Mouse (Mus musculus) G1E-ER4 (cell line): ENCODE data around the gene Gcc1. TPM values are rescaled to one million over a fixed set of nuclear protein-coding genes. Genes with fewer than 3 reads are reported as not detected.

ENCODE experiments used
- GATA1 ChIP-seq: IDR thresholded peaks from one replicate; pipeline ENCODE4 v1.8.0; 2012; ENCODE audit warnings: low read length, inconsistent platforms
- polyA plus RNA-seq: library from polyadenylated mRNA; stranded (reverse); fragments of >175 nt; gene quantifications from 2 replicates; pipeline ENCODE4 v1.2.3, GENCODE M21; 2012

The Gcc1 gene
- polyA plus RNA-seq, 1 experiment, result 6.8 TPM

DNA sequence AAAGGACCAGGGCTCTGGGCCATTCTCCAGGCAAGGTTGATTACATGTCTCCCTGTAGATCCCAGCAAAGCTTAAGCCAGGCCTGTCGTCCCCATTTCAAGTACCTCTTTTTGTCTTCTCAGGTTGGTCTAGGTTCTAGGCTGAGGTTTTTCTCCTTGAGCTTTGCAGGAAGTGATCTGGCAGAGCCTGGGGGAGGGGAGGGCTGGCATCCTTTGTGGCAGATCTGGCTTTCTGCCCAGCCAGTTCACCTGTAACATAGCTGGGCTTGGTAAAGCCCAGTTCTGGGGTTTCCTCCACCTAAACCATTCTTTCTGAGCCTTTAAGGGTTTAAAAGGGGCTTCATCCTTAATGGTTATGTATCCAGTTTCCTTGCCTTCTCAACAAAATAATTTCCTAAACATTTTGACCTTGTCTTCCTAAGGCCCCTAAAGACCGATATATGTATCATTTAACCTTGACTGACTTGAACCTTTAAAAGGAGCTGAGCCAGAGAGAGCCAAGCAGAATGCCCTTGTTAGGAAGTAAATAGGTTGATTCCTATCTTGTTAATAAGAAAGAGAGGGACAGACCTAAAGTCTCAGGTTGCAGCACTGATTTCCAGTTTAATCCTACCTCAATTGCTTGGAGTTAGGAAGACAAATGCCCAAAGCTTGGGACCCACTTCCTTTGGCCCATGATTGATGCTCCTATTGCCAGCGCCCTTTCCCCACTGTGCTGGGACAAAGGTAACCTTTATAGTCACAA is 922 bp downstream of the Gcc1 start, which contains the start of gene Fscn3:
Fscn3 (plus strand) TSS at position 694 of the 744 bp plus-strand sequence.
- no peak for TF ChIP-seq GATA1

GRCm38 (mm10) chr6:28425019-28425418 is 3.2 kb downstream of the Gcc1 start:
- no peak for TF ChIP-seq GATA1

DNA sequence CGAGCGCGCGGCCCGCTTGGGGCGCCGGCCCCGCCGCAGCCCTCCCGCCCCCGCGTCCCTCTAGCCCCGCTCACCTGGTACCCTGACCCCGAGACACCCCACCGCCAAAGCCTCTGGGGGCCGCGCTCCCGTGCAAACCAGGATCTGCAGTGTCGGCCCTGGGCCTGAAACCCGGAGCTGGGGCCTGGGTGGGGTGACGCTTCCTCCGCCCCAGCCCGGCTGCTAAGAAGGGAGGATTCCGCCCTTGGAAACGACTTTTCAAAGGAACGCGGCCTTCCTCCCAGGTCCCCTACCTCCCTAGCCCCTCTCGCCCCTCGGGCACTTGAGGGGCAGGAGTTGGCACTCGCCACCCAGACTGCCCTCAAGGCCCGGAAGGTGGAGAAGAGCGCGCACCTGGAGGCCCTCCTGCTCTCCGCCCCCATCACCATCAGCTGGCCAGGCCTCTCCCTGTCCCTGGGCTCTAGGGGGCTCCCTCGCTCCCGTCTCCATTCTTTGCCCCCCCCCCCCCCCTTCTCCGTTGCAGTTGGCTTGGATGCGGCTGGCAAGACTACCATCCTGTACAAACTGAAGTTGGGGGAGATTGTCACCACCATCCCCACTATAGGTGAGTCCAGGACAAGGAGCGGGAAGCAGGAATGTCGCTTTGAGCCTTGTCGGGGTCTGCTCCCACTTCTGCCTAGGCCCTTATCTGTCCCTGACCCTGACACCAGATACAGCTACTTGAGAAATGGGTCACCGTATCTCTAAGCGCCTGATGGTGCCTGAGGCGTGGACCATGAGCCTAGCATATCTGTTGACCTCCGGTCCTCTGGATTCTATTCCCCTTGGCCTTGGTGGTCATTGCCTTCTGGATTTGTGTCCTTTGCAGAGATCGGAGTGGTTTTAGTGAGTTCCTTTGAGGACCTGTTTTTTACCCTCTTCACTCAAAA is 4.2 kb downstream of the Gcc1 start:
- TF ChIP-seq GATA1, result peak; percentile 22

- TF ChIP-seq GATA1, result no peak
Measured at GRCm38 (mm10) chr6:28423313-28423712, 4.9 kb downstream of the Gcc1 start, which contains the start of gene Arf5. TSS of gene Arf5 (plus strand) at chr6:28423560.

- TF ChIP-seq GATA1, result no peak
Measured at GRCm38 (mm10) chr6:28422651-28423290, 5.4 kb downstream of the Gcc1 start.

DNA sequence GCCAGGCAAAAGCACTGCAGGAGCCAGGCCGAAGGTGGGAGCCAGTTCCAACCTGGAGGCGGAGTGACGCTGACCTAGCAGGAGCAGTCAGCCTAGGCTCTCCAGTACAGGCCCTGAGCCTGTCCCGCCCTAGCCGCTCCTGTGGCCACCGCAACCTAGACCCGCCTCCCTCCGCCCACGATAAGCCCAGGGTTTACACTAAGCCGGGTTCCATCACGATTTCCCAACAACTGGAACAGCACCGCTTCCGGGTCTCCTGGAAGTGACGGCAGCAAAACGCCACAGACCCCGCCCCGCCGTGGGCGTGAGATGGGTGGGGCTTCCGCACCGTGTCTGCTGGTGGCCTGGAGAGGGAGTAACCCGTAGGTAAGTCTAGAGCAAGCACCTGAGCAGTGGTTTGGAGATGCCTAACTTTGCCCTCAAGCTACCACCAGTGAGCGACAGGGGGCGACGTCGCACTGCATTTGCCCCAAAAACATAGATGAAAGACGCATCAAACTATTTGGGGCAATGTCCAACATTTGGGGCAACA is 6.7 kb downstream of the Gcc1 start:
- TF ChIP-seq GATA1, result no peak

DNA sequence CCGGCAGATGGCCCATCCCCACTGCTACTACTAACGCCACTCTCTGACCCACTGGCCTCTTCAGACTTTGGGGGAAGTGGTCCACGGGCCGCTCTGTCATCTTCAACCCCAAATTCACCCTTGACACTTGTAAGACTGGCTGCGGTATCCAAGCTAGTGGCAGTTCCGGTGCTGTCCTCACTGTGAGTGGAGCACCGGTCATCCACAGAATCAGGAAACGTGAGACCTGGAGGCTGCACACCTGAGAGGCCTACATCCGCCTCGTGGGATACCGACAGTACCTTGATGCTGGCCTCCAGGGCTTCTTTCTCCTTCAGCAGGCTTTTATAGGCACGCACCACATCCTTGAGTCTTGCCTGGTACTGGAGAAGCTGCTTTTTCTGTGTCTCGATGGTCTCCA is 7.3 kb downstream of the Gcc1 start:
- no peak for TF ChIP-seq GATA1

DNA sequence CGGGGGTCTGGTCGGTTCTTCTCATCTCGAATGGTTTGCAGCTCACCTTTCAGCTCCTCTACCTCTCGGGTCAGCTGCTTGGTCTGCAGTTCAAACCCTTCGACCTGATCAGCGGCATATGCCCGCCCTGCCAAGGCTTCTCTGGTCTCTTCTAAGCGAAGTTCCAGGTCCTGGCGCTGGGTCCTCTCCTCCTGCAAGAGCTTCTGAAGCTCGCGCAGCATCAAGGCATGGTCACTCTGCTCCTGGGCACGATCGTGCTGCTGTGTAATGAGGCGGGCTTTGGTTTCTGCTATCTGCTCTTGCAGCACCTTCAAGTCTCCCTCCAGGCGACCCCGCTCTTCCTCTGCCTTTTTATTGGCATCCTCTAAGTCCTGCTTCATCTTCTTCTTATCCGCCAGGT is 7.8 kb downstream of the Gcc1 start:
- TF ChIP-seq GATA1, result no peak

DNA sequence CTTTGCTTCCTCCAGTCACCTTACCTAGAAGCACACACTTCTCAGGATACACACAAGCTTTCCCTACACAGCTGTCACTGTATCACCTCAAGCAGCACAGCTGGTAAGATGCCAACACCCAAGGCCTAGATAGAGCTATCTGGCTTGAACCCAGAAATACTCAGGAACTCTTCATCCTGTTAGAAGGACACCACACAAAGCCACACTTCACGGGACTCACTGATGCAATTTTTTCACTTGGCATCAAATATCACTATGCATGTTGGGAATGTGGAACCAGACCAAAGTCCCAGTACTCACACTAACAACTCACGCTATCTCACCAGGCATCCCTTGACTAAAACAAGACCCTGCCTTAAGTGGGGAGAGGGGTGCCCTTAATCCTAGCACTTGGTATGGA is 8.5 kb downstream of the Gcc1 start:
- TF ChIP-seq GATA1, result no peak

DNA sequence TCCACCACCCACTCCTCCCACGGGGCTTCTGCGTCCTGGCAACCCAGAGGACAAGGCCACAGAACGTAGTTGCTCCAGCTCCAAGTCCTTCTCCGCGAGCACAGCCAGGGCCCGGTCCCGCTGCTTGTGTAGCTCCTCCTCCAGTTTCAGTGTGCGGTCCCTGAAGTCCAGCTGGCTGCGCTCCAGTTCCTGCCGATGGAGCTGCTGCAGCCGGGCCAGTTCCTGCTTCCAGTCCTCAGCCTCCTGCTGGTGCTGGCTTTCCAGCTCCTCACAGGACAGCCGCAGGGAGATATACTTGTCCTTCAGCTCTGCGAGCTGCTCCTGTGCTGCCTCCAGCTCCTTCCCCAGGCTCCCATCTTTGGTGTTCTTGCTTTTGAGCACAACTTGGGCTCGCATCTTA is 9.7 kb downstream of the Gcc1 start:
- no peak for TF ChIP-seq GATA1

DNA sequence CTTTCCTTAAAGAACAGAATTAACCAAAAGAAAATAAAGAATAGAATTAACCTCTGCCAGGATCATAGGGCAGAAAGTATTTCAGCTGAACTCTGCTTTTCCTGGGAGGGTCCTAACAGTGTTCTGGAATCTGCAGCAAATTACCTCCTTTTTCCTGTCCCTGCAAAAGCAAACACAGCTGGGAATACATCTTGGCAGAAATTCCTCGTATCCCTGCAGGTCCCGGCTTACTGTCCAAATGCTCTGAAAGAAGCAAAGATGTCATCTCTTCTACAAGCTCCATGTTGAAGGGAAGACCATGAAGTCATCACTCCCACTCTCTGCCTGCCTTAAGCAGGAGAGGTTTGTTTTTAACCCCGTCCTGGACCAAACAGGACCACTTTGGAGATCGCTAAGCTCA is 11.2 kb downstream of the Gcc1 start:
- no peak for TF ChIP-seq GATA1

GRCm38 (mm10) chr6:28411236-28411635 is 17.0 kb downstream of the Gcc1 start:
- TF ChIP-seq GATA1, result no peak

- TF ChIP-seq GATA1, result no peak
Measured at GRCm38 (mm10) chr6:28410053-28410452, 18.1 kb downstream of the Gcc1 start.

DNA sequence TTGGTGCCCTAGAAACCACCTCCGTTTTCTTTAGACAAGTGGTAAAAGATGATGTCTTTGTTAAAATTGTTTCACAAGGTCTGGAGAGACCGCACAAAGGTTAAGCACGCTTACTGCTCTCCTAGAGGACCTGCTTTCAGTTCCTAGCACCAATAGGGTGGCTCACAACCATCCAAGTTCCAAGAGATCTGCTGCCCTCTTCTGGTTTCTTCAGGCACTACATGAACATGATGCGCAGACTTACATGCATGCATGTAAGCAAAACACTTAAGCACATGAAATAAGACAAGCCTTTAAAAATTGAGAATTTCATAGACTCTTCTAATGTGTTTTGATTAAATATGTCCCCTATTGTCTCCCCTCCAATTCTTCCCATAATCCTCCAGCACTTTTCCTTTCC is 28.4 kb downstream of the Gcc1 start:
- no peak for TF ChIP-seq GATA1

DNA sequence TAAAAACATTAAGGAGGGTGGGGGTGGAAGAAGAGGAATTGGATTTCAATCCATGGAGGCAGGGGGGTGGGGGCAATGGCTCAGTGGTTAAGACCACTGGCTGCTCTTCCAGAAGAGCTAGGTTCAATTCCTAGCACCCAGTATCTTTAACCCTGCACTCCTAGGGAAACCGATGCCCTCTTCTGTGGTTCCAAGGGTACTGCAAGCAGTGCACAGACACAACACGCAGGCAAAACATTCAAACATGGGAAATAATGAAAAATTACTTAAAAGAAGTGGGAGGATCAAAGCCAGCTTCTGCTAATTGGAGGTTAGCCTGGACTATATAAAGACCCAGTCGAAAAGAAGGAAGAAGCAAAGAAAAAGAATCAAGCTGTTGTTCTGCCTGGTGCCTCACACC is 29.5 kb downstream of the Gcc1 start:
- no peak for TF ChIP-seq GATA1
